Mouse (Mus musculus): ENCODE results near the gene Fcho2. TPM values are rescaled to one million over a fixed set of nuclear protein-coding genes. Genes with fewer than 3 reads are reported as not detected.
"Not testable (repeated sequence)": the region's sequence is repeated elsewhere in the genome, so short reads cannot be mapped to it uniquely, and the experiment has no call there.

Gene Fcho2
- polyA plus RNA-seq, 1 experiment from 2014 or later: 43.2 TPM

- Histone ChIP-seq H3K4me3 (ENCODE audit: low read length) (no peak overlapping the region), H3K27ac (ENCODE audit: low read length) (no peak overlapping the region), H3K36me3 (ENCODE audit: control insufficient read depth, insufficient read depth, low read length) (no peaks in the 10 kb centered on the region)
Measured at GRCm38 (mm10) chr13:98825574-98825973, 10.3 kb upstream of the Fcho2 start.

DNA sequence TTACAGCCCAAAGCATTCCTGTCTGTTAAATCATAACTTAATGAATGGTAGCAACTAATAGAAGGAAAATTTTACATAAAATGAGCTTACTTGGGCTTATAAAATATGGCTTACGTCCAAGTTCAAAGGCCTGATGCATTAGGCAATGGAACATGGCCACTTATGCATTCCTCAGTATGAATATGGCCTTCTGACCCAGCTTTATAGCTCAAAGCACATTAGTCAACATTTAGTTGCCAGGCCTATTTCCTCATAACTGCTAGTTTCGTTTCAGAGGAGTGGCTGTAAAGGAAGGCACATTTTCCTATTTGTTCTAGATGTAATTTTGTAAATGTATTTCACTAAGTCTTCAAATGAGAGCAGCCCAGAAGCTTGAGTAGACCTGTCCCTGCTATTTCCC, 3.8 kb upstream of the Fcho2 start:
- Histone ChIP-seq H3K4me1 (replicated peaks; ENCODE audit: control insufficient read depth, insufficient read depth, low read length) (peaks cover 20% of the 10 kb centered on the region), H3K27ac (ENCODE audit: low read length) (peak overlapping the region; percentile 77), H3K27me3 (ENCODE audit: control insufficient read depth, insufficient read depth, low read depth, low read length) (no peaks in the 10 kb centered on the region), H3K9me3 (ENCODE audit: control insufficient read depth, low read length) (no peaks in the 10 kb centered on the region), H3K9ac (ENCODE audit: low read length) (no peak overlapping the region), H3K4me2 (ENCODE audit: low read depth, low read length) (no peak overlapping the region), H3K4me3 (ENCODE audit: low read length) (no peak overlapping the region), H3K36me3 (ENCODE audit: control insufficient read depth, insufficient read depth, low read length) (no peaks in the 10 kb centered on the region)
- WGBS: 34% methylated on average over 2 of the region's 2 CpGs
- no peak for ATAC-seq (ENCODE audit: low read depth)

More at GRCm38 (mm10) chr13:98825574-98825973, 10.3 kb upstream of the Fcho2 start:
- Histone ChIP-seq H3K27me3 (ENCODE audit: control insufficient read depth, insufficient read depth, low read depth, low read length) (no peaks in the 10 kb centered on the region), H3K4me2 (ENCODE audit: low read depth, low read length) (no peak overlapping the region), H3K9me3 (ENCODE audit: control insufficient read depth, low read length) (no peaks in the 10 kb centered on the region), H3K4me1 (replicated peaks; ENCODE audit: control insufficient read depth, insufficient read depth, low read length) (no peaks in the 10 kb centered on the region), H3K9ac (ENCODE audit: low read length) (no peak overlapping the region)
- no peak for ATAC-seq (ENCODE audit: low read depth)
- WGBS: 74% methylated on average over 4 of the region's 4 CpGs

DNA sequence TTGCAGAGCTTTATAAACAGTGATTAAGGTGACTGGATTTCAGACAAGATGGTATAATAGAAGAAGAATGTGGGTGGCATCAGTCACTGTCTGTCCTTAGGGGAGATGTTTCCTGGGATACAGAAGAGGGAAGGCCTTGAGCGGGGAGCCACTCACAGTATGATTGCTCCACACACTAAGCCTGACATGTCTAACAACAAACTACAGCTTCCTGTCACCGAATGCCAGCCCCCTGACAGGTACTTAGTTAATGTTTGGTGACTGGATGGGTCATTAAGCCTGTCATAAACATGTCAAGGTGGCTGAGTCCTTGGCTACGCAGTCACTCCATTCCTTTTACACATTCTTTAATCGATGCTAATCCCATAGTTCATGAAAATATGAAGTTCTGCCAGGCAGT, 3.0 kb upstream of the Fcho2 start:
- WGBS: 65% methylated on average over 4 of the region's 4 CpGs

DNA sequence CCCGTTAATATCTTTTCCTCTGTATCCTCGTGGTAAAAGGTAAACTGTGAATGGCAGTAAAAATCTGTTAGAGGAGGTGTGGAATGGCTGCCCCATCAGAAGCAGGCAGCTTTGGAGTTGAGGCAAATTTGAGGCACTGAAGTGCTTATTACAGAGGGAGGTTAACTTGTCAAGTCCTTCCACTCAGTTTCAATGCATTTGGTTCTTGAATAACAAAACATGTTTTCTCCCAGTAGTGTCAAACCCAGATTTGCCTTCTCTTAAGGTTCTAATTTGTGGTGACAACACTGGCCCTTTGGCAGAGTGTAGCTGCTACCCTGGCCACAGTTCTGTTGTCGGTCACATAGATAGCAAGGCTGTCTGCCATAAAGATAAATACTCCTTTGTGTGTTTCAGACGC, 2.5 kb upstream of the Fcho2 start:
- Histone ChIP-seq H3K36me3 (ENCODE audit: control insufficient read depth, insufficient read depth, low read length) (no peaks in the 10 kb centered on the region), H3K9ac (ENCODE audit: low read length) (no peak overlapping the region), H3K27ac (ENCODE audit: low read length) (no peak overlapping the region), H3K27me3 (ENCODE audit: control insufficient read depth, insufficient read depth, low read depth, low read length) (no peaks in the 10 kb centered on the region), H3K4me2 (ENCODE audit: low read depth, low read length) (no peak overlapping the region), H3K4me3 (ENCODE audit: low read length) (no peak overlapping the region), H3K9me3 (ENCODE audit: control insufficient read depth, low read length) (no peaks in the 10 kb centered on the region), H3K4me1 (replicated peaks; ENCODE audit: control insufficient read depth, insufficient read depth, low read length) (peaks cover 25% of the 10 kb centered on the region)
- WGBS: 40% methylated on average over 4 of the region's 4 CpGs
- no peak for ATAC-seq (ENCODE audit: low read depth)

More for the DNA sequence above, 3.0 kb upstream of the Fcho2 start:
- Histone ChIP-seq H3K4me3 (ENCODE audit: low read length) (no peak overlapping the region), H3K27ac (ENCODE audit: low read length) (no peak overlapping the region; the same call in 1 of the 2 replicates), H3K9ac (ENCODE audit: low read length) (no peak overlapping the region), H3K27me3 (ENCODE audit: control insufficient read depth, insufficient read depth, low read depth, low read length) (no peaks in the 10 kb centered on the region), H3K9me3 (ENCODE audit: control insufficient read depth, low read length) (no peaks in the 10 kb centered on the region), H3K4me2 (ENCODE audit: low read depth, low read length) (no peak overlapping the region), H3K4me1 (replicated peaks; ENCODE audit: control insufficient read depth, insufficient read depth, low read length) (peaks cover 23% of the 10 kb centered on the region), H3K36me3 (ENCODE audit: control insufficient read depth, insufficient read depth, low read length) (no peaks in the 10 kb centered on the region)
- ATAC-seq (ENCODE audit: low read depth): no peak

GRCm38 (mm10) chr13:98816981-98817660, 1.9 kb upstream of the Fcho2 start:
- not testable (repeated sequence) for H3K4me3 ChIP-seq (ENCODE audit: low read length); H3K9me3 ChIP-seq (ENCODE audit: control insufficient read depth, low read length); H3K27me3 ChIP-seq (ENCODE audit: control insufficient read depth, insufficient read depth, low read depth, low read length); H3K9ac ChIP-seq (ENCODE audit: low read length); H3K4me2 ChIP-seq (ENCODE audit: low read depth, low read length); H3K36me3 ChIP-seq (ENCODE audit: control insufficient read depth, insufficient read depth, low read length); H3K27ac ChIP-seq (ENCODE audit: low read length); ATAC-seq (ENCODE audit: low read depth)
- peaks cover 31% of the 10 kb centered on the region for H3K4me1 ChIP-seq (replicated peaks; ENCODE audit: control insufficient read depth, insufficient read depth, low read length)
- 74% methylated on average over 4 of the region's 4 CpGs for WGBS

GRCm38 (mm10) chr13:98816571-98816970, 1.3 kb upstream of the Fcho2 start:
- H3K27me3 ChIP-seq (ENCODE audit: control insufficient read depth, insufficient read depth, low read depth, low read length): no peaks in the 10 kb centered on the region
- H3K4me3 ChIP-seq (ENCODE audit: low read length): no peak overlapping the region
- WGBS: 80% methylated on average over 9 of the region's 9 CpGs
- H3K9me3 ChIP-seq (ENCODE audit: control insufficient read depth, low read length): no peaks in the 10 kb centered on the region
- H3K9ac ChIP-seq (ENCODE audit: low read length): no peak overlapping the region
- H3K27ac ChIP-seq (ENCODE audit: low read length): no peak overlapping the region
- no peak overlapping the region for H3K4me2 ChIP-seq (ENCODE audit: low read depth, low read length)
- H3K36me3 ChIP-seq (ENCODE audit: control insufficient read depth, insufficient read depth, low read length): no peaks in the 10 kb centered on the region
- ATAC-seq (ENCODE audit: low read depth): no peak
- peaks cover 31% of the 10 kb centered on the region for H3K4me1 ChIP-seq (replicated peaks; ENCODE audit: control insufficient read depth, insufficient read depth, low read length)

DNA sequence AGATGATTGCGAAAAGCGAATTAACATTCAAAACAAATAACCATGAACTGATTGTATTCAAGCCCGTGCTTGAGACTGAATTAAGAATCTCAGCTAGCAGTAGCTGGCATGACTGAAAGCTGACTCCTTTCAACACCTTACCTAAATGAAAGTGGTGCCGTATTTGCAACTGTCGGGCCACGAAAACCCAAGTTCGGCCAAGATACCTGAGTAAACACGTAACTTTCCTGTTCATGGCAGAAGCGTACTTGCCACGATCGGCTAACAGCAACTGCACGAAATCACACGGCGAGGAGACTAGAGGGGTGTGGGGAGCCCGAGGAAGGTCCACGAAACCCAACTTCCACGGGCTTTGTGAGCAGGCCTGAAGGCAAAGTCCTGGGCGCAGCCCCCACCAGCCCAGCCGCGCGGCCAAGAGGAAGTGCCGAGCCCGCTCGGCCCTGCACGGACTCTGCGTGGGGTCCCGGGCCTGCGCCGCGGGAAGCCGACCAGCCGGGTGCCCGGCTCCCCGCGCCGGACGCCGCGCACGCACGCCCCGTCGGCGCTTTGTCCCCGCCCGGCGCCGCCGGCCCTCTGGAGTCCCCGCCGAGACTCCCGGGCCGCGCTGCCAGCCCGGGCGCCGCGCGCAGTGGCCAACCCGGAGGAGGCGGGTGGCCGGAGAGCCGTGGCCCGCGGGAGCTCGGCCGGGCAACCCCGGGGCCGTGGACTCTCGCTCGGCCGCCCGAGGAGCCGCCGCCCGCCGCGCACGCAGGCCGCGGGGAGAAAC, 791 bp downstream of the Fcho2 start:
- H3K4me1 ChIP-seq (replicated peaks; ENCODE audit: control insufficient read depth, insufficient read depth, low read length): peaks cover 27% of the 10 kb centered on the region
- H3K9ac ChIP-seq (ENCODE audit: low read length): peak overlapping the region; percentile 98
- H3K4me3 ChIP-seq (ENCODE audit: low read length): peak overlapping the region; percentile 93
- ATAC-seq (ENCODE audit: low read depth): peak; percentile 43
- H3K27ac ChIP-seq (ENCODE audit: low read length): peak overlapping the region; percentile 99
- H3K4me2 ChIP-seq (ENCODE audit: low read depth, low read length): peak overlapping the region; percentile 66
- H3K36me3 ChIP-seq (ENCODE audit: control insufficient read depth, insufficient read depth, low read length): no peaks in the 10 kb centered on the region
- H3K27me3 ChIP-seq (ENCODE audit: control insufficient read depth, insufficient read depth, low read depth, low read length): no peaks in the 10 kb centered on the region
- H3K9me3 ChIP-seq (ENCODE audit: control insufficient read depth, low read length): no peaks in the 10 kb centered on the region
- WGBS: under 1% methylated on average over 48 of the region's 81 CpGs

DNA sequence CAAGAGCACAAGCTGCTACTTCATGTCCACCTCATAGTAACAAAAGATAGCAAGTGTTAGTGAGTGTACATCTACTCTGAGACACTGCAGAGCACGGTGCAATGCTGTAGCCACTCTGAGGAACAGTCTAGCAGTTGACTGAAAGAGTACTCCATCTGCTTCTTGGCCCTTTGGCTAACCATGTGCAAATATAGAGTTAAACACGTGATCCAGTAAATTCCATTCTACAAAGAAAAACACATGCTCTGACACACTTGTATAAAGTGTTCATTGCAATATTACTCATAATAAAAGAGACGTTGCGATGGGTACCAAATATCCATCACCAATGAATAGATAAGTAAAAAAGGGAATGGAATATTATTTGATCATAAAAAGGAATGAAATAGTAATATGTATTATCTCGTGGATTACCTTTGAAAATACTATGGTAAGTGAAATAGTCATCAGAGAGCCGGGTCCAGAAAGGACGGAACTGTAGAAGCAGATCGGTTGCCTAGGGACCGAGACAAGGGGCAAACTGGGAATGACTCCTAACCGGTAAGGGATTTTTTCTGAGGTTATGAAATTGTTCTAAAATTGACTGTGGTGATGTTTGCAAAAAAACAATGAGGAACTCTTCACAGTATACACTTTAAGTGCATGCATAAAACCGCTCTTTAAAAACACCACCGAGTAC, 1.5 kb downstream of the Fcho2 start:
- no peak for ATAC-seq (ENCODE audit: low read depth)

DNA sequence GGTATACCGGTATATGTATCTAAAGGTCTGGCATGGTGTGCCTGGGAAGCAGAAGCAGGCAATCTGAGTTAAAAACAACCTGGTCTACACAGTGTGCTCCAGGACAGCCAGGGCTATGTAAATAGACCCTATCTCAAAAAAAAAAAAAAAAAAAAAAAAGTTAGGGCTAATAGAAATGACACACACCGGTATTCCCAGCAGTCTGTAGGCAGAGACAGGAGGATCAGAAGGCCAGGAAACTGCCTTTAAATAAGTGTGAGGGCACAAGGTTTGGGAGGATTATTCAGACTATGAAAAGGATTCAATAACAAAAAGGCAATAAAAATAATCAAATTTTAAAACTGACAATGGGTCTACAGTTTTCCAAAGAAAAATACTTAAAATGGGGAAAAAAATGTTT, 2.1 kb downstream of the Fcho2 start:
- Histone ChIP-seq H3K27ac (ENCODE audit: low read length) (no peak overlapping the region), H3K9ac (ENCODE audit: low read length) (no peak overlapping the region), H3K36me3 (ENCODE audit: control insufficient read depth, insufficient read depth, low read length) (no peaks in the 10 kb centered on the region), H3K27me3 (ENCODE audit: control insufficient read depth, insufficient read depth, low read depth, low read length) (no peaks in the 10 kb centered on the region), H3K4me2 (ENCODE audit: low read depth, low read length) (peak overlapping the region; percentile 66), H3K4me3 (ENCODE audit: low read length) (peak overlapping the region; percentile 93), H3K9me3 (ENCODE audit: control insufficient read depth, low read length) (no peaks in the 10 kb centered on the region), H3K4me1 (replicated peaks; ENCODE audit: control insufficient read depth, insufficient read depth, low read length) (peaks cover 19% of the 10 kb centered on the region)
- no peak for ATAC-seq (ENCODE audit: low read depth)
- 50% methylated on average over 2 of the region's 2 CpGs for WGBS

More for the DNA sequence above, 1.5 kb downstream of the Fcho2 start:
- no peaks in the 10 kb centered on the region for H3K36me3 ChIP-seq (ENCODE audit: control insufficient read depth, insufficient read depth, low read length)
- H3K9me3 ChIP-seq (ENCODE audit: control insufficient read depth, low read length): no peaks in the 10 kb centered on the region
- peak overlapping the region; percentile 93 for H3K4me3 ChIP-seq (ENCODE audit: low read length)
- H3K27me3 ChIP-seq (ENCODE audit: control insufficient read depth, insufficient read depth, low read depth, low read length): no peaks in the 10 kb centered on the region
- WGBS: 13% methylated on average over 12 of the region's 12 CpGs
- peaks cover 22% of the 10 kb centered on the region for H3K4me1 ChIP-seq (replicated peaks; ENCODE audit: control insufficient read depth, insufficient read depth, low read length)
- peak overlapping the region; percentile 98 for H3K9ac ChIP-seq (ENCODE audit: low read length)
- H3K27ac ChIP-seq (ENCODE audit: low read length): peak overlapping the region; percentile 99
- H3K4me2 ChIP-seq (ENCODE audit: low read depth, low read length): peak overlapping the region; percentile 66
